In the genomic region with DNA sequence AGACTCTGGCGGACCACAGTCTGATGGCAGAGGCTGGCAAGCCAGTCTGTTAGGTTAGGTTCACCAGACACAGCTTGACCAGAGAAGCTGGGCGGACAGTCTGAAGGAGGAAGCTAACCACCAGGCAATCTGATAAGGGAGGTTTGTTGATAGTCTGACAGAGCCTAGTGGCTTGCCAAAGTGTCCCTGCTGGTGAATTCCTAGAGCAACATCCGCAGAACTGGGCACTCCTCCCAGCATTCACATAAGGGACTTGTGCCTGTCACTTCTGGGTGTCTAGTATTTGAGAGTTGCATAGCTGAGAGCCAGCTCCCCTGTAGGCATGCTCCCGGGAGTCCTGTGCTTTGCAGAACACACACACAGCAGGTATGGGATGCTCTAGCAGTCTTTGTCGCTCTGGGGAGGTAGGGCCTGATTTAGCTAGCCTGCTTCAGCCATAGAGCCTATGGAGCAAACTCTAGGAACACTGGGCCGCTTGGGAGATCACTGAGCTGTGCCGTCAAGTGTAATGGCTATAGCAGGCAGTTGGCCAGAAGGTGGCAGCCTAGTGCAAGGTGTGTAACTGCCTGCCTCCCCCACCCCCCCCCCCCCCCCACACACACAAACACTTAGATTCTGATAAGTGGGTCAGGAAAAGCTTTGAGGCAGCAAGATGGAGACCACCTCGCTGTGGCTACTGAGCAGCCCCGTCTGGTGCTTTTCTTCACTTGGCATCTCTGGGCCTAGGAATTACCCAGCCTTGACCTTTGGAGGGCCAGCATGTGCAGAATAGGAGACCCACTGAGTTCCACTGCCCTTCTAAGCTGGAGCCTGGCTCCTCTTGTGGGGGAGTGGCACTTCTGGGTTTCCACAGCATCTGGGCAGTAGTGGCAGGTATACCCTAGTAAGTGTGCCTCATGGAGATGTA, we compare ENCODE assay signal across 8 mouse cellular contexts. TPM values are rescaled to one million over a fixed set of nuclear protein-coding genes. Genes with fewer than 3 reads are reported as not detected.
DNase-seq lines count a peak whose midpoint lies in the region; ATAC-seq lines count a peak whose summit lies in the region.

No protein-coding gene starts in this region.

- no peak for DNase-seq in frontal cortex, postnatal 10 days (ENCODE audit: low spot score in 2 of 2)
- DNase-seq in urinary bladder, adult 18-20 months (ENCODE audit: low spot score in 2 of 2) = peak; percentile 31 to 45
- no peak for DNase-seq in urinary bladder, postnatal 4 days (ENCODE audit: low spot score in 2 of 2)
- DNase-seq in forelimb bud, embryonic 11.5 days (ENCODE audit: low read depth, low spot score) = peak; percentile 28
- peak; percentile 63 to 72 for DNase-seq in layer of hippocampus, postnatal 10 days (ENCODE audit: low spot score in 2 of 2)
- DNase-seq in retina, embryonic 14.5 days (ENCODE audit: low spot score) = peak; percentile 72

- peak; percentile 31; the same call in 1 of the 2 replicates for ATAC-seq in frontal cortex, adult (ENCODE audit: low TSS enrichment)
- ATAC-seq in inflammation-experienced regulatory T-cells, adult 6 months = no peak

RNA-seq across cellular contexts. Expression of a gene that starts 2.2 kb away (rescaled TPM):
- total RNA-seq in layer of hippocampus, postnatal 10 days (2021) = 10 to 100 TPM; 18.6 to 20.6 TPM
- 1 to 10 TPM in 1 of 3 experiments, not detected in 2; 1.5 TPM for polyA plus RNA-seq in inflammation-experienced regulatory T-cells, adult 6 months (2017; shearing (Covaris generic))

RNA-seq across cellular contexts. Expression of a gene that starts 48.2 kb away (rescaled TPM):
- total RNA-seq in layer of hippocampus, postnatal 10 days (2021) = under 1 TPM; 0.27 to 0.89 TPM
- polyA plus RNA-seq in inflammation-experienced regulatory T-cells, adult 6 months (2017; shearing (Covaris generic)) = under 1 TPM in 1 of 3 experiments, not detected in 2; 0.24 TPM

Comparison
In these comparisons a context has a peak if more than half of its experiments do, and no peak if none do; other contexts are left out.
1. DNase-seq: peak in urinary bladder, adult 18-20 months (2 of 2), forelimb bud, embryonic 11.5 days (single experiment), layer of hippocampus, postnatal 10 days (2 of 2) and retina, embryonic 14.5 days (single experiment); none in frontal cortex, postnatal 10 days (0 of 2) and urinary bladder, postnatal 4 days (0 of 2).